Mouse (Mus musculus) brain, embryonic 14.5 days (tissue): ENCODE data around the gene Mon1b. TPM values are rescaled to one million over a fixed set of nuclear protein-coding genes. Genes with fewer than 3 reads are reported as not detected.

Source experiments
- DNase-seq: peaks from one replicate; pipeline ENCODE4 v3.0.0-alpha.2; 2011; ENCODE audit warnings: low read depth
- CTCF ChIP-seq: fragments of 200-500 bp; IDR thresholded peaks from 2 replicates; pipeline ENCODE4 v1.5.1; 2012; ENCODE audit warnings: inconsistent platforms, mild to moderate bottlenecking, moderate library complexity, borderline replicate concordance; ENCODE audit not compliant: insufficient read depth, insufficient read length; ENCODE audit errors: extremely low read depth
- POLR2A ChIP-seq: fragments of 200-500 bp; IDR thresholded peaks from 2 replicates; pipeline ENCODE4 v1.6.1; 2012; ENCODE audit warnings: mild to moderate bottlenecking, inconsistent platforms, borderline replicate concordance; ENCODE audit not compliant: poor library complexity, insufficient read depth, insufficient read length, severe bottlenecking; ENCODE audit errors: extremely low read depth
- polyA plus RNA-seq: library from polyadenylated mRNA; depleted of rRNA; stranded (reverse); fragments of >200 nt; gene quantifications from 2 replicates; pipeline ENCODE4 v1.2.3, GENCODE M21; 2012; rRNA removed

The Mon1b gene
- polyA plus RNA-seq, result 5.2 and 11.0 TPM in 2 replicates

DNA sequence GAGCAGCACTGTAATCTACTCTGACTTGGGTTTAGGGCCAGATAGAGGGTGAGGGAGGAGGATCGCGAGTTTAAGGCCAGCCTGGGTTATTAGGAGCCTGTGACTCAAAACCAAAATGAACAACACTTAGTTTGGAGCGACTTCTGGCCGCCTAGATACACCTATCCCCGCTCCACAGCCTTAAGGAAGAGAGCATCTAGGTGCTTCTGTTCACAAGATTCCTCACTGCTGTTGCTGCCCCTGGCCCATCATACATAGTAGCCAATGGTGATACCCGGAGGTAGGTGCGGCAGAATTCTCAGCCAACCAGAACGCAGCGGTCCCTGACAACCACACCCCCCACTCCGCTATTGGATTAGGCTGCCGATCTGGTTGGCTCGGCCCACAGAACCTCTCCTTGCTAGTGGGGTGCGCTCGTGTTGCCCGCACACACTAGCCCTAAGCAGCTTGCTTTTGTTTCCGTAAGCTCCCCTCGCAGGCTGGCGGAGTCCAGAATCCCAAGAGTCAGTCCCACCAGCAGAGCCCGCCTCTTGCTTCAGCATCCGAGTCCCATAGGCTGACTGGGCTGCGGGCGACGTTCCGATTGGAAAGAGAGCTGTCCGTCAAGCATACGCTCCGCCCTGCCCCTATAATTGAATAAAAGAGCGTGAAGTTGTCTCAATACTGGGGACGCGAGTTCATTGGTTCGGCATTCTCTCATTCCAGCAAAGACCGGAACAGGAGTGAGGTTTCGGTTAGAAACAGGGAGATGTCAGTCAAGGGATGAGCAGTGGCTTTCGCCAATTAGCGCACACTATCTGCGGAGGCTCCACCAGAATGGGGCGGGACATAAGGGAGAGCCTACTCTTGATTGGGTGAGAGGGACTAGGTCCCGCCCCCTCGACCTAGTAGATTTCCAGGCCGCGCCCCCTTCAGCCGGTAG is at the start of gene Mon1b:
Gene Mon1b (plus strand): TSS at position 918 of the 922 bp plus-strand sequence.
- peak; percentile 100 for DNase-seq
- TF ChIP-seq CTCF (no peak), POLR2A (no peak; the same call in 1 of the 2 replicates)

DNA sequence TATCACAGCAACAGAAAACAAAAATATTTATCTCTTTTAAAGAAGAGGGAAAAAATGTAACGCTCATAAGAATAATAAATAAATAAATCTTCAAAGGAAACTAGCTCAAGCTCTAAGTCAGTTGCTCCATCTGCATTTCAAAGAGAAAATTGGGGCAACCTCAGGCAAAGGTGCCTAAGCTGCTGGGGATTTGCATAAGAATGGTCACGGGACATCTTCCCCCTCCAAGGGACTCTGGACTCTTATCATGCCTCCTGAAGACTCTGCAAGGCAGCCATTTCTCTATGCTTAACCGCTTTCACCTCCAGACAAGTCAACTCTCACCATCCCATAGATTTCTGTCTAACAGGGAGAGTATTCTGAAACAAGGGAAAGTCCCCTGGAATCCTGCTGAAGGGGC is 37.0 kb upstream of the Mon1b start:
- DNase-seq, result no peak
- TF ChIP-seq POLR2A (no peak), CTCF (no peak)

DNA sequence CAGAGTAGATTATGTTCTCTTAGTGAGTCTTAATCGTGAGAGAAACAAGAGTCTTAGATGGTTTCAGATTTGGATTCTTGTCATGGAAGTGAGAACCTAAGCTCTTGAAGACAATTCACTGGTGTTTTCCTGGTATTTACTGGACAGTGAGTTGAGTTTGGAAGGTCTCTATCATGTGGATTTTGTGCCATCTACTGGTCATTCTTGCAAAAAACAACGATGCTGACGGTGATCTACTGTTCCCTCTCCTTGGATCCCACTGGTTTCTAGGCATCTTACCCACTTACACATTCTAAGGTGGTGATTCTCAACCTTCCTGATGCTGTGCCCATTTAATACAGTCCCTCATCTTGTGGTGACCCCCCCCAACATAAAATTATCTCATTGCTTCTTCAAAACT is 2.8 kb upstream of the Mon1b start:
- peak; percentile 82 for DNase-seq
- TF ChIP-seq CTCF (peak; percentile 55; the same call in 1 of the 2 replicates), POLR2A (no peak)

- TF ChIP-seq CTCF, result no peak
- TF ChIP-seq POLR2A, result no peak
- DNase-seq, result no peak
These were observed 1.2 kb upstream of the Mon1b start for GRCm38 (mm10) chr8:113634161-113634560.

DNA sequence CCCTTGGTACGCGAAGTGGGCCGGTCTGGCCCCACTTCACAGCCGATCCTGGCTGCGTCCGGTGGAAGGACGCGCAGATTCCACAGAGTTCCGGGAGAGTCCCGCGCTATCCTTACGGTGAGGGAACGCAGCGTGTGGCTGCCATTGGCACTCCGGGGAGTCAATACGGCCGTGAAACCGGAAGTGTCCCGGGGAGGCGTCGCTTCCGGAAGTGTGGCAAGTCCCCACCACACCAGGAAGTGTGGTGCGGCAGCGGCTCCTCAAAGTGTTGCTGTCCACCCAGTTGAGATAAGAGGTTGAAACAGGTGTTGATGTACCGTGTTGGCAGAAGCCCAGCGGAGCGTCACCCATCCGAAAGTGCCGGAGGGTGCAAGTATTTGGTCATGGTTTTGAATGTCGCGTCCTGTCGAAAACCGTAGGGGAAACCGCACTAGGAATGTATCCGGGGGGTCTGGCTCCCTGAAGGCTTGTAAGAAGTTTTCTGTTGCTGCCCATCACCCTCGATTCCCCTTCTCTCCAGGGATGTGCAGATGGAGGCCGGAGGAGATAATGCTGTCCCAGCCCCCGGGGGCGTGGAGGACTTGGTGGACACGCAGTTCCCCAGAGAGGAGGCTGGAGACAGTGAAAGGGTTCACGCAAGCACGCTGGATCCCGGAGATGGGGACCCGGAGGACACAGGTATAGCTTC is 349 bp downstream of the Mon1b start:
- TF ChIP-seq POLR2A (peak; percentile 36; the same call in 1 of the 2 replicates), CTCF (no peak)
- DNase-seq, result no peak

DNA sequence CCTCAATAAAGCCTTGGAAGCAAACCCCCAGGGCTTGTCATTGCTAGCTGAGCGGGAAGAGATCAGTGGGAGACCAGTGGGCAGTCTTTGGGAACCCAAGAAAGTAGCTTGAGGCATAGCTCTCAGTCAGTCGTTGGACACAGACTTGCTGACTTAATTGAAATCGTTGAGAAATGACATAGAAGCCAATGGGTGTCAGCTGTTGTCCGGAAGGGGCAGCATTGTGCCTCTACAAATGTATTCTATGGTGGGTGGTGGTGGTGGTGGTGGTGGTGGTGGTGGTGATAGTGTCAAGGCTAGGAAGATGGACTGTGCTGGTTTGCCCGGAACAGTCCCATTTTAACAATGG is 867 bp downstream of the Mon1b start:
- no peak for TF ChIP-seq CTCF
- no peak for TF ChIP-seq POLR2A
- DNase-seq, result no peak

DNA sequence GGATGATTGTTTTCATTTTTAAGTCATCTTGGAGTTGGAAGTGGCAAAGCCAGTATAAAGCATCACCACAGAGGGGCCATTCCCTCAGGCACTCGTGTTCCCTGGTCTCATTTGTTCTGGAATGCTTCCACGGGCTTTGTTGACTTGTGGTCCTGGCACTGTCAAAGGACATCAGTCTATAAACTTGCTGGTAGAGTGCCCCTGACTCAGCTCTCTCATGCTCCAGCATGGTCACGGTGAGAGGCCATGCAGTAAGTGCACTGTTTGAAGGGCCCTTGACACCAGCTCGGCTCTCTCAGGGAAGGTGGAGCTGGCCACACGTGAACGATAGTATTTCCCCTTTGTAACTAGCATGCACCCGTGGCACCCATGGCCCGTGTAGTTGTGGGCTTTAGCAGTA is 5.0 kb downstream of the Mon1b start:
- DNase-seq, result no peak
- TF ChIP-seq CTCF, result no peak
- no peak for TF ChIP-seq POLR2A

DNA sequence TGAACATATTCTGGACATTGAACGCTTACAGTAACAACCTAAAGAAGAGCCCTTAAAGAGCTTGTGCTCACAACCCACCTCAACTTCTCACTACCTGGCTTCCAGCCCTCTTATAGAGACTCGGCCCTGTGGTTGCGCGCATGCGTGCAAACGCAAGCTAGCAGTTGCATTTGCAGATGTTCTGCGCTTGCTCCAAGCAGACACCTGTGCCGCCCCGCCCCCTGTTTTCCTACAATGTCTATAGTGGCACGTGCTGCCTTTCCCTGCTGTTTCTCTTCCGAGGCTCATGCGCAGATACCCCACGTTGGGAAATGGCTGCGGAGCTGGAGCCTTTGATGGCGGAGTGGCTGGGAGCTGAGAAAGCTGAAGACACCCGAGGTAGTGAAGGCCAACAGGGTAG is 7.5 kb downstream of the Mon1b start, which contains the start of gene Syce1l:
Gene Syce1l (plus strand): TSS at position 288 of the 400 bp plus-strand sequence.
- DNase-seq, result no peak
- TF ChIP-seq CTCF, result no peak
- TF ChIP-seq POLR2A, result no peak

- TF ChIP-seq POLR2A (no peak), CTCF (no peak)
- DNase-seq, result no peak
These were observed 8.3 kb downstream of the Mon1b start for GRCm38 (mm10) chr8:113643479-113644210.

- DNase-seq, result no peak
- no peak for TF ChIP-seq CTCF
- no peak for TF ChIP-seq POLR2A
These were observed 9.8 kb downstream of the Mon1b start for GRCm38 (mm10) chr8:113645220-113645619.

- no peak for DNase-seq
- TF ChIP-seq POLR2A, result no peak
- TF ChIP-seq CTCF, result no peak
These were observed 17.1 kb downstream of the Mon1b start for GRCm38 (mm10) chr8:113652450-113652849.
